Mouse (Mus musculus): ENCODE measurements at regions not wholly inside any gene's neighbourhood (a gene's known extent, or its start where the extent isn't known, plus 50 kb on each side); places are given as distances from the start of the nearest gene placed in this dataset.

DNA sequence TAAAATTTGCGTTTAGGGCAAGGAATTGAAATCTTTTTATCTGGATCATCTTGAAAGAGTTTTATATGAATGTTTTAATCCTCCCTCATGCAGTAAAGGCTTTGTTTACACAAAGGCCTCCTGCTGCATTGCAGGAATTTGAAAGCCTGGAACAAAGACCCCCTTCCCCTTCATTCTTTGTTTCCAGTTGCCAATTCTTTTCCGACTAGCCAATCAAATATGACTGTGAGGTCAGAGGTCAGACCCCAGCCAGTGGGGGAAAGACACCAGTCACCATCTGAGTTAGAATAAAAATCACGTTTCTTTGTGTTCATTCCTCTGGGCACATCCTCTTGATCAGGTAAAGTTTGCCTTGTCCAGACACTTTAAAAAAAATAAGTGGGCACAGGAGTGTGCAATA is 124.4 kb downstream of the CK137956 start:
- TF ChIP-seq CTCF (IDR thresholded peaks at IDR 0.05; ENCODE audit: control insufficient read depth, insufficient read depth, low read length) (no peak), POLR2A (IDR thresholded peaks at IDR 0.05; ENCODE audit: borderline replicate concordance, control insufficient read depth, low read depth, low read length) (no peak)

Measured in bone marrow, adult 2 months (tissue).